Mouse (Mus musculus): Measurements from ENCODE around the gene Ptprk. TPM values are rescaled to one million over a fixed set of nuclear protein-coding genes. Genes with fewer than 3 reads are reported as not detected.

Gene Ptprk
- total and polyA plus RNA-seq, 2 experiments from 2014 or later, result 25.6 to 70.3 TPM

DNA sequence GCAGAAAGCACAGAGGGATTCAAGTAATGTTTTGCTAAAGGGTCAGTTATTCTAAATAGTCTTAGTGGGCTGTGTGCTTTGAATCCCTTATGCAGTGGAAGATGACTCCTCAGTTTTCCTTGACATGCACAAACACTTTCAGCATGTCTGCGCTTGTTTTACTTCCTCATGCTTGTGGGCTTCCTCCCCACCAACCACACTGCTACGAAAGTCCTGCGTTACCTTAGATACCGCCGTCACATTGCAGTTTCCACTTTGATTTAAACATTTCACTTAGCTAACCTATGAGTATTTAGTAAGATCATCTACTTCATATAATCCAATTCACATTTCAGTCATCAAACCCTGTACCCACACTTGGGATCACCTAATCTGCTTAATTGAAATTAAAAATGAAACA, 441.5 kb downstream of the Ptprk start:
- Histone ChIP-seq H3K9ac (replicated peaks; ENCODE audit: low read depth, low read length) (no peak overlapping the region), H3K9me3 (replicated peaks; ENCODE audit: control insufficient read depth, low read length) (no peaks in the 10 kb centered on the region), H3K27me3 (ENCODE audit: control insufficient read depth, insufficient read depth, low read length) (no peaks in the 10 kb centered on the region), H3K4me3 (ENCODE audit: low read depth, low read length) (no peak overlapping the region), H3K27ac (ENCODE audit: low read depth) (no peak overlapping the region; the same call in 1 of the 2 replicates), H3K36me3 (replicated peaks; ENCODE audit: control insufficient read depth, insufficient read depth, low read length) (no peaks in the 10 kb centered on the region), H3K4me1 (ENCODE audit: control insufficient read depth, insufficient read depth) (no peaks in the 10 kb centered on the region), H3K4me2 (ENCODE audit: low read depth, low read length) (no peak overlapping the region)
- WGBS, result 91% methylated on average over 5 of the region's 5 CpGs
- TF ChIP-seq EP300 (IDR thresholded peaks at IDR 0.05; ENCODE audit: low read depth), result no peak
- no peak for TF ChIP-seq CTCF (IDR thresholded peaks at IDR 0.05; ENCODE audit: low read depth)
- ATAC-seq (ENCODE audit: insufficient read depth, low read depth) (no peak), DNase-seq (ENCODE audit: low spot score) (no peak)

DNA sequence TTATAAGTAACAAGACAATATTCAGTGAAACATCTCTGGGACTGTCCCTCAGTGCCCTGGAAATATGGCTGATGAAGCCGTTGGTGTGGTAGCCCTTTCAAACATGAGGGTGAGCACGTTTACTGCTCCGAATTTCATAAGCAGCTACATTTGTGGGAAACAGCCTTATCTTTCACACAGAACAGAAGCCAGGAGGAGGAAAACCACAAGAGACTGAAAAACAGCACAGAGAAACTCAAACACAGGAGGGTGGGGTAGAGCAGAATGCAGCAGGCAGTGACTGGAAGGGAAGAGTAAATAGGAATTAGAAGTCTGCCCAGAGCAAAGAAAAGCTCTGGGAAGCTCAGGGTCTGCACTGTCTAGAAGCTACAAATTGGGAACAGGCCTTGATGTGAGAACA, 443.7 kb downstream of the Ptprk start:
- ATAC-seq (ENCODE audit: insufficient read depth, low read depth) (no peak), DNase-seq (ENCODE audit: low spot score) (no peak)
- H3K4me3 ChIP-seq (ENCODE audit: low read depth, low read length), result no peak overlapping the region
- H3K27ac ChIP-seq (ENCODE audit: low read depth), result no peak overlapping the region
- H3K4me2 ChIP-seq (ENCODE audit: low read depth, low read length), result no peak overlapping the region
- H3K9ac ChIP-seq (replicated peaks; ENCODE audit: low read depth, low read length), result no peak overlapping the region
- peaks cover under 1% of the 10 kb centered on the region; the same call in 1 of the 2 replicates for H3K4me1 ChIP-seq (ENCODE audit: control insufficient read depth, insufficient read depth)
- H3K9me3 ChIP-seq (replicated peaks; ENCODE audit: control insufficient read depth, low read length), result no peaks in the 10 kb centered on the region
- H3K36me3 ChIP-seq (replicated peaks; ENCODE audit: control insufficient read depth, insufficient read depth, low read length), result no peaks in the 10 kb centered on the region
- TF ChIP-seq EP300 (IDR thresholded peaks at IDR 0.05; ENCODE audit: low read depth) (no peak), CTCF (IDR thresholded peaks at IDR 0.05; ENCODE audit: low read depth) (no peak)
- no peaks in the 10 kb centered on the region for H3K27me3 ChIP-seq (ENCODE audit: control insufficient read depth, insufficient read depth, low read length)
- WGBS, result 61% methylated on average over 3 of the region's 3 CpGs

DNA sequence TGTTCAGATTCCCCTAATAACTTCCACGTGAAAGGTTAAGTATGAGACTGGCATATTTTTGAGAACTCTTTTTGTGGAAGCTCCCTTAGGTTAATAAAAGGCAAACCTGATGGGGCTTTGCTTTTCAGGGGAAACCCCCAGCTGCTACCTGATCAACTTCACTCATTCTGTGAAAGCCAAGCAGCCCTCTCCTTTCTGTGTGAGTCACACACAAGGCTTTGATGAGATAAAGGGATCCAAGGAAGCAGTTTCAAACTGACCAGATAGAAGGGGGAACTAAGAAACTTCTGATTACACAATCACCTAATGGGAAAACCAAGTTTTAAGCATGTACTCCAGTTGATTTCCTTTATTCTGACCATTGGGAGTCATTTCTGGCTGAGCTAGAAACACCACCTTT, 445.2 kb downstream of the Ptprk start:
- DNase-seq (ENCODE audit: low spot score), result no peak
- ATAC-seq (ENCODE audit: insufficient read depth, low read depth), result no peak
- no peak overlapping the region for H3K27ac ChIP-seq (ENCODE audit: low read depth)
- no peaks in the 10 kb centered on the region for H3K36me3 ChIP-seq (replicated peaks; ENCODE audit: control insufficient read depth, insufficient read depth, low read length)
- H3K4me1 ChIP-seq (ENCODE audit: control insufficient read depth, insufficient read depth), result peaks cover 7% of the 10 kb centered on the region
- H3K9me3 ChIP-seq (replicated peaks; ENCODE audit: control insufficient read depth, low read length), result no peaks in the 10 kb centered on the region
- no peak overlapping the region for H3K4me3 ChIP-seq (ENCODE audit: low read depth, low read length)
- no peaks in the 10 kb centered on the region for H3K27me3 ChIP-seq (ENCODE audit: control insufficient read depth, insufficient read depth, low read length)
- H3K9ac ChIP-seq (replicated peaks; ENCODE audit: low read depth, low read length), result no peak overlapping the region
- no peak for TF ChIP-seq CTCF (IDR thresholded peaks at IDR 0.05; ENCODE audit: low read depth)
- TF ChIP-seq EP300 (IDR thresholded peaks at IDR 0.05; ENCODE audit: low read depth), result no peak
- WGBS, result 80% methylated on average over 1 of the region's 1 CpGs
- no peak overlapping the region for H3K4me2 ChIP-seq (ENCODE audit: low read depth, low read length)

- TF ChIP-seq EP300 (IDR thresholded peaks at IDR 0.05; ENCODE audit: low read depth) (no peak), CTCF (IDR thresholded peaks at IDR 0.05; ENCODE audit: low read depth) (no peak)
- H3K27me3 ChIP-seq (ENCODE audit: control insufficient read depth, insufficient read depth, low read length), result no peaks in the 10 kb centered on the region
- peak overlapping the region; percentile 24; the same call in 1 of the 2 replicates for H3K4me2 ChIP-seq (ENCODE audit: low read depth, low read length)
- H3K9me3 ChIP-seq (replicated peaks; ENCODE audit: control insufficient read depth, low read length), result no peaks in the 10 kb centered on the region
- no peak overlapping the region for H3K4me3 ChIP-seq (ENCODE audit: low read depth, low read length)
- H3K36me3 ChIP-seq (replicated peaks; ENCODE audit: control insufficient read depth, insufficient read depth, low read length), result no peaks in the 10 kb centered on the region
- no peak overlapping the region for H3K9ac ChIP-seq (replicated peaks; ENCODE audit: low read depth, low read length)
- ATAC-seq (ENCODE audit: insufficient read depth, low read depth) (peak; percentile 92), DNase-seq (ENCODE audit: low spot score) (peak; percentile 71)
- 21% methylated on average over 14 of the region's 14 CpGs for WGBS
- peak overlapping the region; percentile 78 for H3K27ac ChIP-seq (ENCODE audit: low read depth)
- peaks cover 7% of the 10 kb centered on the region for H3K4me1 ChIP-seq (ENCODE audit: control insufficient read depth, insufficient read depth)
Measured at GRCm38 (mm10) chr10:28523992-28524735, 449.5 kb downstream of the Ptprk start.

DNA sequence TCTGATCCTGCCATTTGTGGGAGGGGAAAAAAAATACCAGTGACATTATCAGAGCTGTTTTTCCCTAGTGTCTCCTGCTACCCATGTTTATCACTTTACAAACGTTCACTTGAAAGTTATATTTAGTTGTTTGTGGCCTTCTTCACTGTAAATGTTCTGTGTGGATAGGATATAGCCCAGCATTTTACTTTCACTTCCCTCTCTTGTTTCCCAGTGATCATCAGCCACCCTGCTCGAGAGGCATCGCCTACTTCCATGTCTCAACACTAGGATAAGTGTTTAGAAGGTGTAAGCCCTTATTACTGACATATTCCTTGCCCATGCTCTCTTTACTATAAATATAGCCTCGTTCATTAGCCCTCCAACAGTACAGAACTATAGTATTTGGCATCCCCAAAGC, 466.0 kb downstream of the Ptprk start:
- no peak for ATAC-seq (ENCODE audit: insufficient read depth, low read depth)
- Histone ChIP-seq H3K4me3 (ENCODE audit: low read depth, low read length) (no peak overlapping the region), H3K4me2 (ENCODE audit: low read depth, low read length) (no peak overlapping the region), H3K36me3 (replicated peaks; ENCODE audit: control insufficient read depth, insufficient read depth, low read length) (no peaks in the 10 kb centered on the region), H3K9ac (replicated peaks; ENCODE audit: low read depth, low read length) (no peak overlapping the region), H3K4me1 (ENCODE audit: control insufficient read depth, insufficient read depth) (no peaks in the 10 kb centered on the region), H3K9me3 (replicated peaks; ENCODE audit: control insufficient read depth, low read length) (no peaks in the 10 kb centered on the region), H3K27ac (ENCODE audit: low read depth) (peak overlapping the region; percentile 47; the same call in 1 of the 2 replicates), H3K27me3 (ENCODE audit: control insufficient read depth, insufficient read depth, low read length) (no peaks in the 10 kb centered on the region)
- no peak for DNase-seq (ENCODE audit: low spot score)
- WGBS, result 42% methylated on average over 4 of the region's 4 CpGs
- TF ChIP-seq CTCF (IDR thresholded peaks at IDR 0.05; ENCODE audit: low read depth) (no peak), EP300 (IDR thresholded peaks at IDR 0.05; ENCODE audit: low read depth) (no peak)

DNA sequence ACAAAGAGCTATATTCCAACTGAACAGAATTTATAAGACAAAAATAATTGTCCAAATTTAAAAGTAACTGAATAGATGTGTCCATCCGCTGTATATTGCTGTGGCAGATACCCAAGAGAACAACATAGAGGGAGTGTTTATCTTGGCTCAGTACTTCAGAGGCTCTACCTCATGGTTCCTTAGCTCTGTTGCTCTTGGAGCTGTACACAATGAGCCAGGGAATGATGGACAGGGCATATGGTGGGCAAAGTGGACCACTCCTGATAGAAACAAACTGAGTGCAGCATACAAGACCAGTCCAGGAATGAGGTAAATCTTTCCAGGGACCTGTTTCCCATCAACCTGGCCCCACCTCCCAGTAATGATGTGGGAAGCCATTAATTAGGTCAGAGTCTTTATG, 468.1 kb downstream of the Ptprk start:
- Histone ChIP-seq H3K4me3 (ENCODE audit: low read depth, low read length) (no peak overlapping the region), H3K36me3 (replicated peaks; ENCODE audit: control insufficient read depth, insufficient read depth, low read length) (no peaks in the 10 kb centered on the region), H3K27me3 (ENCODE audit: control insufficient read depth, insufficient read depth, low read length) (no peaks in the 10 kb centered on the region), H3K27ac (ENCODE audit: low read depth) (no peak overlapping the region), H3K4me2 (ENCODE audit: low read depth, low read length) (no peak overlapping the region), H3K9me3 (replicated peaks; ENCODE audit: control insufficient read depth, low read length) (no peaks in the 10 kb centered on the region), H3K9ac (replicated peaks; ENCODE audit: low read depth, low read length) (no peak overlapping the region), H3K4me1 (ENCODE audit: control insufficient read depth, insufficient read depth) (no peaks in the 10 kb centered on the region)
- 68% methylated on average over 1 of the region's 1 CpGs for WGBS
- TF ChIP-seq CTCF (IDR thresholded peaks at IDR 0.05; ENCODE audit: low read depth) (no peak), EP300 (IDR thresholded peaks at IDR 0.05; ENCODE audit: low read depth) (no peak)
- DNase-seq (ENCODE audit: low spot score), result no peak
- no peak for ATAC-seq (ENCODE audit: insufficient read depth, low read depth)
